Mouse (Mus musculus) left cerebral cortex, postnatal 25 days (tissue): ENCODE data around the gene Fthl17c. TPM values are rescaled to one million over a fixed set of nuclear protein-coding genes. Genes with fewer than 3 reads are reported as not detected.
"Not testable (repeated sequence)": the region's sequence is repeated elsewhere in the genome, so short reads cannot be mapped to it uniquely, and the experiment has no call there.

Experiments used
- DNase-seq, 2 experiments: peaks; one replicate each; pipeline ENCODE4 v3.0.0; 2022; ENCODE audit warnings: low spot score in 2 of 2, mixed read lengths in 1 of 2
- intact Hi-C: fragments of 180-260 bp; cut with DNase I; formaldehyde crosslinking; loops from one replicate; pipeline ENCODE4 v1.15.1; 2025
- total RNA-seq, 2 experiments: library from RNA; stranded (reverse); gene quantifications; 2 replicates each; pipeline ENCODE4 v1.2.3; 2021

The Fthl17c gene
- not detected for total RNA-seq

GRCm38 (mm10) chrX:8976459-8976858 is at the start of gene Fthl17c:
Gene Fthl17c, minus strand, starts transcription at chrX:8976559.
- DNase-seq, intact Hi-C loops: not testable (repeated sequence)

DNA sequence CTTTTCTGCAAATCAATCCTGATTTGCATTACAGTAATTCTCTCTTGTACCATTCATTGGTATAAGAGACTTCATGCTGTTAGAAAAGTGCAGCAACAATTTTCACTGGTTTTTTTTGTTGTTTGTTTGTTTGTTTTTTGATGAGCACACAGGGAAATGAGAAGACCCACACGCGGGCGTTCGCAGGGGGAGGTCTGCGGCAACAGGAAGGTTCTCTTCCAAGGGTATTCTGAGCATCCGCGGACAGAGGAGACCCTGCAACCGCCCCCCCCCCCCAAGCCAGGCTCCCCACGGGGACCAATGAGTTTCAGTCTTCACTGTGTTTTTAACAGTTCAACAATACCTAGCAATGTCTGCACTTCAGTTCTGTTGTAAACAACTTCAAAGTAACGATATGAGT is 43.1 kb upstream of the Fthl17c start:
- intact Hi-C loops, result no loop called here
- no peak for DNase-seq

GRCm38 (mm10) chrX:9016079-9016478 is 39.7 kb upstream of the Fthl17c start:
- intact Hi-C loops, result no loop called here
- no peak for DNase-seq

DNA sequence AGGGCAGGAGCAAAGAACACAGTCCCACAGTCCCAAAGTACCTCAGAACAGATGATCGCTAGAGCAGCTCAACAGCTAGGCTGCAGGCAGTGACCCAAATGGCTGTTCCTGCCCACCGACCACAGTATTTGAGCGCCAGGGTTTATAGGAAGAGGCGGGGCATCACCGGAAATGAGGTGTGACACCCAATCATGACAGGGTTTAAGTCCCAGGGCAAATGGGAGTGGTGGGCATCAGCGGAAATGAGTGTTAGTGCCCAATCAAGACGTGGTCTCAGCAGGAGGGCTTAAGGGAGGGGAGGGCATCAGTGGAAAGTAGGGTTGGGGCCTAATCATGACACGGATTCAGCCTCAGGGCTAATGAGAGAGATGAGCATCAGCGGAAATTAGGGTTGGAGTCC is 10.3 kb upstream of the Fthl17c start, which contains the start of gene Fthl17d:
Gene Fthl17d (minus strand): TSS at position 101 of the 400 bp plus-strand sequence.
- DNase-seq, intact Hi-C loops: not testable (repeated sequence)

DNA sequence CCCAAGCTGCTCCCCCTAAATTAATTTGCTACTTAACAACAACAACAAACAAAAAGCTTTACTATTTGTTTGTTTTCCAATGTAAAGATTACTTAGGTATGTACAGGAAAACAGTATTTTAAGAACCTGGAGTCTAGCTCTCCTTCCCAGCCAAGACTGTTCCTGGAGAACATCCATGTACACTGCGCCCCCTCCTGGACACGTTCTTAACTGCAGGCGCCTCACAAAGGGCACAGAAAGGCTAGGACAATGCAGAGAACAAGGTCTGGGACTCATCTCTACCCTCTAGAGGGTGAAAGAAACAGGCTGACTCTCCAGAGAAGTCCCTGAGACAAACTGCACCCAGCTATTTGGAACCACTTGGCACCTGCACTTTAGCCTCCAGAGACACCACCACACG is 11.7 kb downstream of the Fthl17c start:
- DNase-seq, intact Hi-C loops: not testable (repeated sequence)

DNA sequence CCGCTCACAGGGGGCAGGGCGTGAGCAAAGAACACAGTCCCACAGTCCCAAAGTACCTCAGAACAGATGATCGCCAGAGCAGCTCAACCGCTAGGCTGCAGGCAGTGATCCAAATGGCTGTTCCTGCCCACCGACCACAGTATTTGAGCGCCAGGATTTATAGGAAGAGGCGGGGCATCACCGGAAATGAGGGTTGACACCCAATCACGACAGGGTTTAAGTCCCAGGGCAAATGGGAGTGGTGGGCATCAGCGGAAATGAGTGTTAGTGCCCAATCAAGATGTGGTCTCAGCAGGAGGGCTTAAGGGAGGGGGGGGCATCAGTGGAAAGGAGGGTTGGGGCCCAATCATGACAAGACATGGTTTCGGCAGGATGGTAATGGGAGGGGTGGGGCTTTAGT is 13.5 kb downstream of the Fthl17c start, which contains the start of gene Fthl17b:
Gene Fthl17b (minus strand): TSS at position 101 of the 400 bp plus-strand sequence.
- DNase-seq, intact Hi-C loops: not testable (repeated sequence)

DNA sequence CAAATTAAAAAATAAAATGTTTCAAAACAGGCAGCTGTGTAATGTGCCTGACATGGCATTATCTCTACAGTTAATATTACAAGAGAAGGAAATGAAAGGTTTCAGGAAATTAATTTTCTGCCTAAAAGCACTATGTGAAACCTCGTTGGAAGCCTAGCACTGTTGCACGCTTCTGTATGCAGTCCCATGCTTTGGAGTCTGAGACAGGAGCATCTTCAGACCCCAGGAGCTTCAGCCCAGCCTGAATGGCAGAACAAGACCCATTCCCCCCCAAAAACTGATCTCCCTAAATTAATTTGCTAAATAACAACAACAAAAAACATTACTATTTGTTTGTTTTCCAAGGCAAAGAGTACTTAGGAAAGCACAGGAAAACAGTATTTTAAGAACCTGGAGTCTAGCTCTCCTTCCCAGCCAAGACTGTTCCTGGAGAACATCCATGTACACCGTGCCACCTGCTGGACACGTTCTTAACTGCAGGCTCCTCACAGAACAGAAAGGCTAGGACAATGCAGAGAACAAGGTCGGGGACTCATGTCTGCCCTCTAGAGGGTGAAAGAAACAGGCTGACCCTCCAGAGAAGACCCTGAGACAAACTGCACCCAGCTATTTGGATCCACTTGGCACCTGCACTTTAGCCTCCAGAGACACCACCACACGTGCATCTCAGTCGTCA is 28.1 kb downstream of the Fthl17c start:
- DNase-seq, result peak; percentile 83 to 89
- intact Hi-C loops, result loop anchor here (5.0 kb wide), 1 partner anchor 56 kb away; the partner anchor contains the start of gene B630019K06Rik

DNA sequence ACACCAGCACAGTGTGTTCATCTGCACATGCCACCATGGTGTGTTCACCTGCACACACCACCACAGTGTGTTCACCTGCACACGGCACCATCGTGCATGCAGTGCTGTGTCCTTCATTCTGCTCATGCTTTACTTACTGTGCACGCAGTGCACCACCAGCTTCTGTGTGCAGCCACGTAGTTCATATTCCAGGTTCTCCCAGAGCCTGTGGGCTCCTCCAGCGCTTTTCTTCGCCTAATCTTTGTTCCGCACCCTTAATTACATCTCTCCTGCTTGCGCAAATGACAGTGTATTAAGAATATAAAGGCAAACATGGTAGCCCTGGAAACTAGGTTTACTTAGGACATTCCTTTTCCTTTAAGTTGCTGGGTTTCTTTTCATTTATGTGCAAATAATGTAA is 32.3 kb downstream of the Fthl17c start:
- no peak for DNase-seq
- intact Hi-C loops, result no loop called here

DNA sequence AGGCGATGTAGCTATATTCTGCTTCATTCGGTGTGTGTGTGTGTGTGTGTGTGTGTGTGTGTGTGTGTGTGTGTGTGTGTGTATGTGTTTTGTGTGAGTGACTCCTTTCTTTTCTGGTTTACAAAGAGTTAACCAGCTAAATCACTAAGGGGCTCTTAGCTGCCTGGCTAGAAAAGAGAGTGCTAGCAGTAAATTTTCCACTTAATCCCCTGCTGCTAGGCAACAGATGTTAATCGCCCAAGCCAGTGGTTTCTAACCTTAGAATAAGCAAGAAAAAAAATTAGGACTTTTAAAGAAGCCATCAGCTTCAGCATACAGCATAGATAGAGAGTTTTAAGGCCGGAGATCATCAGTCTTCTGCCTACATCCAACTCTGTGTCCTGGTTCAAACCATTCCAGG is 49.1 kb downstream of the Fthl17c start:
- intact Hi-C loops, result no loop called here
- no peak for DNase-seq

Other genes starting within 250 kb of the Fthl17c start
- not detected for gene Ssx9, start 228.1 kb downstream of the Fthl17c start, total RNA-seq
- gene Ssxb5, start 172.9 kb downstream of the Fthl17c start, total RNA-seq, result not detected
- not detected for gene Gm6592, start 132.6 kb downstream of the Fthl17c start, total RNA-seq
- gene Gm5751, start 102.3 kb downstream of the Fthl17c start, total RNA-seq, result not detected
- gene B630019K06Rik, start 84.2 kb downstream of the Fthl17c start, total RNA-seq, result 10 to 100 TPM; 31.8 to 34.0 TPM
- gene Fthl17b, start 13.6 kb downstream of the Fthl17c start, total RNA-seq, result not detected
- gene Fthl17d, start 10.2 kb upstream of the Fthl17c start, total RNA-seq, result not detected
- not detected for gene Fthl17e, start 56.9 kb upstream of the Fthl17c start, total RNA-seq
- not detected for gene Fthl17f, start 86.5 kb upstream of the Fthl17c start, total RNA-seq
- gene 4930402K13Rik, start 128.0 kb upstream of the Fthl17c start, total RNA-seq, result not detected
- 1 to 10 TPM; 5.9 to 7.1 TPM for gene Lancl3, start 223.3 kb upstream of the Fthl17c start, total RNA-seq